Mouse (Mus musculus) retina, embryonic 14.5 days (tissue): ENCODE data around the gene Rapgef5.

Experiments used
- DNase-seq: peaks from one replicate; pipeline ENCODE4 v3.0.0-alpha.2; 2015; ENCODE audit warnings: low spot score

Gene Rapgef5

GRCm38 (mm10) chr12:117619523-117620023 is 103.3 kb downstream of the Rapgef5 start:
- DNase-seq, result no peak

DNA sequence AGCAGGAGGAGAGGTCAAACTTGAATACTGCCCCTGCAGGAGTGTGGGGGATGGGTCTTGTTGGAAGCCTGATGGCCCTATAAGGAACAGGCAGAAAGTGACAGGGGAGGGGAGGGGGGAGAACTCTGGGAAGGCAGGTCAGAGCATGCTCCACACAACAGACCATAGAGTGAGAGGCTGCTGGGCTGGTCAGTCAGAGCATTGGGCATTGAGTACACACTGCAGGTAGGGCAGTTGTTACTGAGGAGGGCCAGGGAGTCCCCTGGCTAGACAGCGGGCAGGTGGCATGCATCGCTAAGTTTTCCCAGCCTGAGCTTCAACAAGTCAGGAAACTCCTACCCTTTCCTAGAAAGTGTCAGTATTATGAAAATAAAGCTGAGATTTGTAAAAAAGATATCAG is 106.7 kb downstream of the Rapgef5 start:
- DNase-seq, result no peak

GRCm38 (mm10) chr12:117627311-117627710 is 111.0 kb downstream of the Rapgef5 start:
- DNase-seq, result peak; percentile 31

DNA sequence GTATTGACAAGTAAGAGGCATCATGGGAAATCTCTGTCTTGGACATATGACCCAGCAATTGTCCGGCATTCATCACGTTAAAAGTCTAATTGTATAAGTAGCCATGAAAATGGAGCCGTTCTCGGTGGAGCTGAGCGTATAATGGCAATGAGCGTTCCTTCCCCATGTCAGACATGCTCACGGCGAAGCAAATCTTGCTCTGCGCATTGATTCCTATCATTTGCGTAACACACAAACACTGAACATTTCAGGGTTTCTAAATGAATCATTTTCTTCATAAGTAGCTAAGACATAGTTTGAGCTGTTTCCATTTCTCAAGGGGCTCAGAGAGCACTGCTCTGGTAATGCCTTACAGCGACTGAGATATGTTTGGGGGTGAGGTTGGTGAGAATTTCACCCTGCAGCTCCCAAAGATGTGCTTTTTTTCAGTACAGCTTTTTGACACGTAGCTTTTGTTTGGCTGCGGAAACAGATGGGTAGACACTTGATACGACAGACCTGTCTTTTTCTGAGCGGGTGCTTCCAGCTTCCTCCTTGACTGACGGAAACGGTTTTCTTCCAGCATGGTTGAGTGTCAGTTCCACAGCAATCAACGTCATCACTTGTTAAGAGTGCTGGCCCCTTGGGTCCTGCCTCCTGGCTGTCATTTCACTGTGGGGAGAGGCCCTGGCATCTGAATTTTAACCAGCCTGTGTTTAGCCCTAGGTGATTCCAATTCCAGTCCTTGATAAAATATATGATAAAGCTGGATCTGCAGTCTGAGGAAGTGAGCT is 112.2 kb downstream of the Rapgef5 start:
- DNase-seq, result no peak

GRCm38 (mm10) chr12:117632133-117632532 is 115.9 kb downstream of the Rapgef5 start:
- DNase-seq, result no peak

DNA sequence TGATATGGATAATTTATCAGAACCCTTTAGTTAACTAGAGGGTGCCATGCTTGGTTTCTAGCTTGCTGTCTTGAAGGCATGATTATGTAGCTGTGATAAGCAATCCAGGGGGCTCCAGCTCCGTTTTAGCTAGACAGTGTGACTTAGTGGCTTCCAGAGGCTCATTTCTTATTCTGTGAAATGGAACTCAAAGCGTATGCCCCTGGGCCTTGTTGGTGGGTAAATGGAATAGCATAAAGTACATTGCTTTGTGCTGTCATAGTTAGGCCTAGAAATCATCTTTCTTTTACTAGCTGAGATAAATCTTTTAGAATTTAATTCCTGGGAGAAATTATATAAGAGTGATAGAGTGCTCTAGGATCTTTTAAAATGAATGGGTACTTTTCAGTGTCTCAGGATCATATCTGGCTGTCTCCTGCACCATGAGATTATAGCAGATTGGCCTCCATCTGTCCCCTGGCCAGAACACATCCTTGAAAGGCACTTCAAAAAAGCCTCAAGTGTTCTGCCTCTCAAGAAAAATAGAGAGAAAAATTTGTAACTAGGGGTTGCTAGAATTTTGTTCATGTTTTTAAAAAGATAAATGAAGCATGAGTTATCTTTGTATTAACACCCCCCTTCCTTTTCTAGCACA is 120.0 kb downstream of the Rapgef5 start:
- DNase-seq, result no peak

DNA sequence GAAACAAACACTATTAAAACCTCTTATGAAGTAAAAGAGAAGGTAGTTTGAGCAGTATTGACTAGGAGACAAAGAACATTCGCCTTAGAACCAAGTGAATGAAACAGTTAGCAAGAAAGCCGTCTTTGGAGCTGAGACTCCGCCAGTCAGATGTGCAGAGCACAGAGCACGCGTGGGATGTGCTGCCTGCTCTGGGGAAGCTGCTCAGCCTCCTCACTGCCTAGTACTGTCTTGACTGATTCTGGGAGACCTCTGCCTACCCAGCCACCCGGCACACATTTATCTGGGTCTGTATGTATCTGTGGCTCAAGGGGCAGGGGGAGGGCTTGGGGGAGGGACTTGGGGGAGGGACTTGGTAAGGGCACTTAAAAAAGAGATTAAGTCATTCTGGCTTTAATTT is 120.7 kb downstream of the Rapgef5 start:
- DNase-seq, result no peak

DNA sequence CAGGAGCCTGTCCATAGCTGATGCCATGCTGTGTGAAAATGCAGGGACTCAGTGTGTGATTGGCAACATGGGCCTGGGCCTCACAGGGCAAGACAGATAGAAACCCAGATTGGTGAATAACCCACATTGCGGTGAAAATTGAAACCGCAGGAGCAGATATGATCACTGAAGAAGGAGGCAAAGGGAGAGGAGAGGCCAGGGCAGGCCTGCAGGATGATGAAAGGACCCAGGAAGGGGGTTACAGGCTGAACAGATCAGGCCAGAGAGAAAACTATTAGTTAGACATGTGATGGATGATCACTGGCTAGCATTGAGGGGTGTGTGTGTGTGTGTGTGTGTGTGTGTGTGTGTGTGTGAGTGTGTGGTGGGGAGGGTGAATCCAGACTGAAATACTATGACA is 122.6 kb downstream of the Rapgef5 start:
- DNase-seq, result no peak

DNA sequence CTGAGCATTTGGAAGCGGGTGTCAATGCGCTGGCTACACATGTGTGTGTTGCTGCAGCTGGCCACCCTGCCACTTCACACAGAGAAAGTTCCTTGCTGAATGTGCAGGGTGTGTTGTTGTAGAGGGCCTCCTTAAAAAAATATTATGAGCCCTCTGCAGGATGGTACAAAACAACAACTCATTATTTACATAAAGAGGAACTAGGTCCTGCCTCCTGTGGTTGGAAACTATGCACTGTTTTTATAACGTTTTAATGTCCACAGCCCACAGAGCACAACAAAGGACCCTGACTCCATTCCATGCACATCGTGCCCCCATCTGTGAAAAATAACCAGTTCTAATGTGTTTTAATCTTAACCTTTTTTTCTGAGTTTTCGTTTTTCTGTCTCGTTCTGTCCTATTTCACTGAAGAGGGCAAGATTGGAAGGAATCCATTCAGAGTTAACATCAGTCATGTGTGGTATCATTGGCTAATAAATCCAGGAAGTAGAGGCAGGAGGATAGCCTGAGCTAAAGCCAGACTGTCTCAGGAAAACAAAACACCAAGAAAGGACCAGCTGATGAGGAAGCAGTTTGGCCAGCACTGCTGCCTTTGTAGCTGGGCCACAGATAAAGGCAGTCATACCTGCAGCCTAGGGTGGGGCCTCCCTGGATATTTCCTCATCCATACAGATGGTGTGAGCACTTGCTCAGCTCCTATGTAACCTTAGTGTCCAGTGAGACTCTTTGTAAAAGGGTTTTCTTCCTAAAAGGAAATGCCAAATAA is 123.3 kb downstream of the Rapgef5 start:
- no peak for DNase-seq

DNA sequence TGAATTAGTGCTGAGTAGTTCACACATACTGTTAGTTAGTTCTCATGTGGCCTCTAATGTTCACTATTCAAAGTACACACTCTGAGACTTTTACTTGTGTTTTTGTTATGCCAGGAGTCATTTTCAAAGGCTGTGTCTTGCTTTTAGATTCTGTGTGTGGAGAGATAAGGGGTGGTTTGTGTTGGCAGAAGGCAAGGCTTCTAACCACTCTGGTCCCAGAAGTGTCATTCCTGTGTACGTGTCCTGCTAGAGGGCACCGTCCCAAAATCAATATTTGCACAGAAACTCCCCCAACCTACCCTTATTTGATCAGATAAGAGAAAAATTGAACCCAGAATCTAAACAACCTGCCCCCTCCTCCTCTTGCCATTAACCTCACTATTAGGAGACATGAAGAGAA is 126.2 kb downstream of the Rapgef5 start:
- no peak for DNase-seq

DNA sequence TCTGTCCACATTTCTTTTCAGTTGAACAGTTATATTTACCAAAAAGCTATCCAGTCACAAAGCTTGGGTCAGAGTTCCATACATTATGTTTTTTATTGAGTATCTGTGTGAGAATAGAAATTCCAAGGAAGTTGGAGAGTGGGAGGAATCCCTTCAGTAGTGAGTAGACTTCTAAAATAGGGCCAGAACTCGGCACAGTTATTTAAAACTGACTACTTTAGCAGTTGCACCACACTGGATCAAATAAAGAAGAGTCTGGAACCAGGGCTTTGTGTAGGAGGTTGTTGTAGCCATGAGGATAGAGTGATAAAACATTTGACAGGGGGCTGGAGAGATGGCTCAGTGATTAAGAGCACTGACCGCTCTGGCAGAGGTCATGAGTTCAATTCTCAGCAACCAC is 129.5 kb downstream of the Rapgef5 start:
- no peak for DNase-seq

DNA sequence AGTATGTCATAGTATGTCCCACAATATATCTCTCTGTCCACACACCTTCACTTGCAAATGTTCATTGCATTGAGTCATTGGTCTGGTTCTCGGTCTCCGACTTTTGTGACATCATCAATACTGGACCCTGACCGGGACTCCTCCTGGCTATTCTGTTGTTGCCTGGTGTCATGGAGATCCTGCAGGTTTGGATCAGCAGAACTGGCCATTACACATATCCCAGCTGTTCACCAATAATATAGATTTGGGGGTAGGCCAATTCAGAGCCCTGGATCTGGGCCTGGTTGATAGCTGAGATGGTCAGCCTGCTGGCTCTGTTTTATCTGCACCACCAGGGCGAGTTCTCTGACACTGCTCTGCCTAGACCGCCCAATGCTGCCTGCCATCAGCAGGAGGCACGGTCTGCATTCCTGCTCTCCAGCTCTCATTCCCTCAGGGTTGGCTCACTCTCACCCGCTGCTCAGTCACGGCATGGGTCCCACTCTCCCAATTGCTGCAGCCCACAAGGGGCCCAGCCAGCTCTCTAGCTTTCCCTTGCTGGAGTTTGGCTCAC is 137.7 kb downstream of the Rapgef5 start:
- DNase-seq, result no peak

GRCm38 (mm10) chr12:117656935-117657334 is 140.7 kb downstream of the Rapgef5 start:
- no peak for DNase-seq

GRCm38 (mm10) chr12:117657766-117658165 is 141.5 kb downstream of the Rapgef5 start:
- DNase-seq, result no peak

DNA sequence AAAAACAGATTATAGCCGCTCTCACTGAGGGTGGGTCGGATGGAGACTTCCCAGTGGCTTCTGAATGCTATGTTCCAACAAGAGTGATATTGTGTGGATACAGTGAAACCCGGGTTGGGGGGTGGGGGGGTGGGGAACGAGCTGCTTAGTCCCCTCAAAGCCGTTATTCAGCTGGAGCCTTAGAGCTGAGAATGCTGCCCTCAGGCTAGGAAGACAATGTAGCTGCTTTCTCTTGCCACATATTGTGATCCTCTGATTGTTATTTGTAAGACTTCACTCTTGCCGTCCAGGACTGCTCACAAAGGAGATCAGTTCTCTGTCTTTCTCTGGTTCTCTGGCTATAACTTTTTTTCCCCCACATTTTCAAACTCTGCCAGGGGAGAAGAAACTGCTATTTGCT is 142.5 kb downstream of the Rapgef5 start:
- DNase-seq, result no peak

DNA sequence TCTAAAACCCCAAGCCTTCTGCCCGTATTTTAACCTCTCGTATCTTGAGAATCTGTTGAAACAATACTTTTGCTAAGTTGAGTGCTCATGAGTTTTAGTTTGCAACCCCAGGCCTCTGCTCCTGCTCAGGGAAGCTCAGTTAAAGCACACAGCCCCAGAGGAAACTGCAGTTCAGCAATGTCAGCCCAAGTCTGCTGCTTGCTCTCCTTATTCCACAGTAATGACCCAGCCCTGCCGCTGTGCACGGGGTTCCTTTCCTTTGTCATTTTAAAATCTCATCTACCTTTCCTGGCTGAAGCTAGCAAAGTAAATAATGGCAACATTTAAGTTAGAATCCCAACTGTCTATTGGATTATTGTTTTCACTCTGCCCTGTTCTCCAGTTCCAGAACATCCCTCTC is 144.1 kb downstream of the Rapgef5 start:
- no peak for DNase-seq

DNA sequence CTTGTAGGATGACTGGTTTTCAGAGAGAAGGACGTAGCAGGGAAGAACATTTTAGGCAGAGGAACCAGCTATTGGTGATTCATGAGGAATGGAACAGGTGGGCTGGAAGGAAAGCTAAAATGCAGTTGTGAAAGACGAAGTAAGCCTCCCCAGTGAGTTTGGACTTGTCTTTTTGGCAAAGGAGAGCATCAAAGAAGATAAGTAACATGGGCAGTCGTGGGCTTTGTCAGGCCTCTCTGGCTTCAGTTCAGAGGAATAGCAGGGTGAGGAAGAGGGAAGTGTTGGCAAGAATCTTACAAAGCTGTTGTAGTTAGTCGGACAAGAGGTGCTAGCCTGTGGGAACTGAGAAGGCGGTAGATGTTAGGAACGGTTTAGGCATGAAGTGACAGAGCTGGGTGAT is 145.6 kb downstream of the Rapgef5 start:
- DNase-seq, result no peak

GRCm38 (mm10) chr12:117663637-117664036 is 147.4 kb downstream of the Rapgef5 start:
- no peak for DNase-seq

- no peak for DNase-seq
Measured at GRCm38 (mm10) chr12:117664644-117665043, 148.4 kb downstream of the Rapgef5 start.

GRCm38 (mm10) chr12:117666391-117666790 is 150.1 kb downstream of the Rapgef5 start:
- no peak for DNase-seq

GRCm38 (mm10) chr12:117669610-117670400 is 153.5 kb downstream of the Rapgef5 start:
- no peak for DNase-seq

DNA sequence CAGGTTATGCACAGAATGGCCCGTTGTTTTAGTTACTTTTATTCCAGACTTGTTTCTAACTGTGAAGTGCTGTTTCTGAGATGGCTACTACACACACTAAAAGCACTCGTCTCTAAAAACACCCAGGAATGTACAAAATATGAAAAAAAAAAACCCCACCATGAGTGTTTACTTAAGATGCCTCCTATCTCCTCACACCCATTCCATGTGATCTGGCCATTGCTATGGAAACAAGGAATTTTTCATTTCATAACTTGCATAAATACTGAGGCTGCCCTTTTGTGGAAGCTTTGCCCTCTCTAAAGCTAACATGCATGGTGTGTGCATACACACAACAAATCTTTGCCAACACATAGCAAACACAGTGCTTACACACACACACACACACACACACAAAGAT is 156.9 kb downstream of the Rapgef5 start:
- DNase-seq, result no peak
